Mouse (Mus musculus) layer of hippocampus, adult 9-10 months (tissue): Measurements from ENCODE around the gene C8g.
A peak's percentile ranks its signal among the peaks of the same experiment; 100 is the strongest.

Source experiments
- DNase-seq: peaks from one replicate; pipeline ENCODE4 v3.0.0; 2022; ENCODE audit warnings: low spot score

Gene C8g

DNA sequence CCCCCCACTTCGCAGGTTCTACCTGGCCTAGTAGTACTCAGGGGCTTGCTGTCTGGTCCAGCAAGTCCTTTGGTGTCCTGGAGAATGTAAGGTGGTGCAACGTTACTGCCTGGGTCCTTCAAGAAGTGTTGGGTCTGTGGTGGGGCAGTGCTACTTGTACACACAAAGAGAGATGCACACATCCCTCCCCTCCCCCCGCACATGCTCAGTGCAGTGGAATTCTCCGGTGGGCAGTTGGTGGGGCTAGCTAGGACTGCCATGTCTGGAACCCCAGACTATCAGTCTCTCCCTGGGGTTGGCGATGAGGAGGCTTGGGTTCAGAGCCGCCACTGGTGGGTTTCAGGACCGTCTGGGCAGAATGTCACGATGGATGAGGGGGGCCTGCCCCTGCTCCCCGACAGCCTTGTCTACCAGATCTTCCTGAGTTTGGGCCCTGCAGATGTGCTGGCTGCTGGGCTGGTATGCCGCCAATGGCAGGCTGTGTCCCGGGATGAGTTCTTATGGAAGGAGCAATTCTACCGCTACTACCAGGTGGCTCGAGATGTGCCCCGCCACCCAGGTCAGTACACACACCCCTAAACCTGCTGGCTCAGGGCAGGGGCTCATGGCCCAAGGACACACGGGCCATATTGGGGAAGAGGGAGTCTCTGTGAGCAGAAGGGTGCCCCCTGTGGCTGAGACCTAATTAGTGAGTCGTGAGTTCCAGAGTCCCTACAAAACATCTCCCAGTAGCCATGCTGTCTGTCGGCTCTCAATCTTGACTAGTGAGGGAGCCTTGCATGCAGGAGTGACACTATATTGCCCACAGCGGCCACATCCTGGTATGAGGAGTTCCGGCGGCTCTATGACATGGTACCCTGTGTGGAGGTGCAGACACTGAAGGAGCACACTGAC, at the start of gene C8g:
Gene C8g, minus strand, starts transcription at position 127 of the 894 bp plus-strand sequence.
- DNase-seq: no peak

DNA sequence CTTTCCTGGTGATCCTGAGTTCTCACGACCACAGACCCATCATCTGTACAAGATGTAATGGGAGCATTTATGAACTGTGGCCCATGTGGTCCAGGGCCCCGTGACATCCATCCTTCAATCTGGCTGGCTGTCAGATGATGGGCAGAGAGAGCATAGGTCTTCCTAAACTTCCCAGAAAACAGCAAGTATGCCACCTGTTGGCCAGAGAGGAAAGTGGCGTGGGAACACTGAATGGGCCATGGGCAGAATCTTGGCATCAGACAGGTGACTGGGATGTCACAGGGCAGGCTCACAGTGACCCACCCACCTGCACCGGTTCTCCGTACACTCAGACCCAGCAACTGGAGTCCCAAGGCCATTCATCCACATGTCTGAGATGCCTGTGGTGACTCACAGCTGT, 49.7 kb upstream of the C8g start:
- no peak for DNase-seq

DNA sequence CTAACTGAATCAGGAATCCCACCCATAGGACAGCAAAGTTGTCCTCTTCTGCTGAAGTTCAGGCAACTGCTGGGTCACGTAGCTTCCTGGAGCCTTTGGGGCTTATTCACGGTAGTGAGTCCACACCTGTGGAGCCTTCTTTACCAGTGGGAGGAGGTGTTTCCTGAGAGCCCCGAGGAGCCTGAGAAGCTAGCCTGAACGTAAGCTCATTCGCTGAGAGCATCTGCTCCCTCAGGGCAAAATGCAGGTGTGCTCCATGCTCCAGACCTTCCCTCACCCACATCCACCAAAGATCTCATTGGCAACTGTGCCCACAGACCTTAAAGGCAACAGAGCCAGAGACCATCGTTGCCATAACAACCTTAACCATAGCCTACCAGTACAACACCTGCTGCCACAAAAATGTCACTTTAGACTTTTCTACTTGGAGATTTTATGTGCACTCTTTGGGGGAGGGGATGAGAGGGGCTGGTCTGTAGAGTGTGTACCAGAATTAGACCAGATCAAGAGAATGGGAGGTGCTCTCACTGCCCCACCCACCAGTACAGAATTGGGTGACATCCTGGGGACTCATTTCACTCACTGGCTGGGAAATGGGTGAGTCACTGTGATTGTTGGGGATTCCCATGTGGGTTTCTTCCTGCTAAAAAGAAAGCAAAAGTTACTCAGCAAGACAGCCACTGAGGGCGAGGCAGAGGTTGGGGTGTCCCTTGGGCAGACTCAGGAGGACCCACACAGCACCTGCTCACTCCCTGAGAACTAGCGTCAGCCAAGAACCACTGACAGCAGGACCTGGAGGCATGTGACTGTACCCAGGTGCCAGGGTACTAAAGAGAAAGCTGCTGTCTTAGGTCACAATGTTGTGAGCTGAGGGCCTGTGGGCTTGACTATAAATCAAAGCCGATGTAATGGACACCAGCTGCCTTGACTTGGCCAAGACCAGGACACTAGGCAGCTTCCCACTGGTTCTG, 47.8 kb upstream of the C8g start:
- DNase-seq: no peak

DNA sequence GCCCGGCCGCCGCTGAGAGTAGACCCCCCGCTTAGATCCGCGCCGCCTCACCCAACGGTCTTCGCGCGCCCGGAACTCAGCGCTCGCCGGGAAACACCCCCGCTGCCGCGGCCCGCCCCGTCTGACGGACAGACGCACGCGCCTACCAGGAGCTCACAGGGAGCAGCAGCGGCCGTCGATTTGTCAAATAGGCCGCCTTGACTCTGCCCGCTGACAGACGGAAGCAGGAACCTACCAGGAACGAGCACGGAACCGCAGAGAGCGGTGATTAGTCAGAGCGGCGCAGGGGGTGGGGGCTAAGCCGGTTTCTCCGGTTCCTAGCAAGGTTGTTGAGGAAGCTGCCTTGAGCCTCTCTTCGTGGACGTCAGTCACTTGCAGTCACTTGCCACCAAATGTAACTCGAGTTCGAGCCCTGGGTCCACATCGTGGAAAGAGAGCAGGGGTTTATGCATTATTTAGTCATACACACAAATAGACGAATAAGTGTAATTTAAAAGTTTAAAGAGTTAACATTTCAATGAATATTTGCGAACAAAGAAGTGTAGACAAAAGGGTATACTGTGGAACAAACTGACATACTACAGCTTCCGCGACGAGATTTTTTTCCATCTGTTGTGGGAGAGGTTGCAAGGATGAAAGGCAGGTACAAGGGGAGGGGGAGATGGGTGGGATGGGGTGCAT, 45.4 kb upstream of the C8g start, which contains the start of gene Traf2:
Gene Traf2, minus strand, starts transcription at position 130 of the 681 bp plus-strand sequence.
- peak; percentile 95 for DNase-seq

DNA sequence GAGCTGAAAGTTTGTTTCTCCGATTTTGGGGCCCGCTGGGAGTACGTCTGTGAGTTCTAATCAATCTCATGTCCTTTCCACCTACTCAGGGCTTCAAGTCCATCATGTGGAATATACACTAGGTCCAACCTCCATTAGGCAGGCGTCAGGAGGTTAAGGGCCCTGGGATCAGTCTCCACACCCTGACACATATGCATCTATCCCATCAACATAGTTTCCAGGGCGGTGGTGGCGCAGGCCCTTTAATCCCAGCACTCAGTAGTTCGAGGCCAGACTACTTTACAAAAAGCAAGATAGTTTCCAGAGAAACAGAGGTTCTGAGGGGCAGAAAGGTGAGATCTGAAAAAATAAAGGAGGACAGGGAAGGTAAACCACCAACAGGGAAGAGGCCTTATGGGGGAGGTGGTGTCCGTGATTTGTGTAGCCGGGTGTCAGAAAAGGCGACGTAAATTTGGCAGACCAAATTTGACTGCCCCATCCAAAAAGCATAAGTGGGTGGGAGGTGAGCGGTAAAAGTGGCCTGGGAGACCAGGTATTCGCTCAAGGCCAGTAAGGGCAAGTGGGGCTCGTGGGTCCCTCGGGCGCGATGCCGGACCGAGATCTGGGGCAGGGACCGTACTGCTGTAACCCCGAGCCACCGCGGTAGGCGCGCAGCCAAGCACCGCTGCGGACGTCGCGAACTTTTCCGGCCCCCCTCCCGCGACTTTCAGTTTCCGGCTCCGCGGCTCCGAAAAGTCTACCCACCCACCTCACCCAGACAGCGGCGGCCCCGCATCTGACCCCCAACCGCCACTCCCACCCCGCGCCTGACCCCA, 44.7 kb upstream of the C8g start:
- no peak for DNase-seq

DNA sequence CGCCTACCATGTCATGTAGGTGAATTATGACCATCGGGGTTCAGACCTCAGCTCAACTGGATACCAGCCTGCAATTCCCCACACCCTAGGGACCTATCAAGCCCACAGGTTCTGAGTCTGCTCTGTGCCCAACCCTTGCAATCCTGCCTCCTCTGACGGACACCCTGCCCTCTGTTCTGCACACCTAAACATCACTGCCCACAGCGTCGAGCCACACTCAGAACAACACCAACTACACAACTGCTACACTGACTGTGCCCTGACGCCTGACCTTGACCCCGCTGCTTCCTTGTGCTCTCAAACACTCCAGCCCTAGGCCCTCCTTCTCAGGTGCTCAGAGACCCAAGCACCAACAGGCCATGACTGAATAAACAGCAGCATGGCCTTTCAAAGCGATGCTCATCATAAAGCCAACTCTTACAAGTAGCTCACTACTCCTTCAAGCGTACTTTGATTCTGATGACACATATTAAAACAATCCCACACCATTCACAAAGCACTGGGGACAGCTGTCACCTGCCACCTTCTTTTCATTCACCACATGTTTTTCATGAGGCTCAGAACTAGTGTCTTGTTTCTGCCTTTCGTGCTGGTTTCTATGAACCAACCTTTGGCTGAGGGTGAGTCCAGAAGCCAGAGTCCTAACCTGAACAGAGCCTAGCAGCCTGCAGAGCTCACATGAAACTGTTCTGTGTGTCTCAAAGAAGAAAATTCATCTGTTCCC, 40.3 kb upstream of the C8g start:
- DNase-seq: no peak

DNA sequence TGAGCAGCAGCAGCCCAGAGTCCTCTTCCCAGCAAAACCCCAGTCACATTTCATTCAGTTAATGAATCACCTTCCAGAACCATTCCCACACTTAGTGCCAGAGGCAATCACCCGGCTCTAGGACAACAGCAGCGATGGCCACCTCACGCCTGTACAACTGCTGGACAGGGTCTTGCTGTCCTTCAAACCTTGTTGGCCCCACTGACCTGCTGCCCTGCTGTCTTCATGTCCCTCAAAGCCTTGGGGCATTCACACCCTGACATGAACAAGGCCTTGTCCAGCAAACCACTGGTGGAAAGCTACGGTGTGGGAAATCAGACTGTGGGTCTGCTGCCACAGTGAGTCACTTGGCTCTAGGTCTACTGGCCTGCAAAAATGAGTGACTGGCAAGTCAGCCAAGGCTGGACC, 39.0 kb upstream of the C8g start:
- no peak for DNase-seq

DNA sequence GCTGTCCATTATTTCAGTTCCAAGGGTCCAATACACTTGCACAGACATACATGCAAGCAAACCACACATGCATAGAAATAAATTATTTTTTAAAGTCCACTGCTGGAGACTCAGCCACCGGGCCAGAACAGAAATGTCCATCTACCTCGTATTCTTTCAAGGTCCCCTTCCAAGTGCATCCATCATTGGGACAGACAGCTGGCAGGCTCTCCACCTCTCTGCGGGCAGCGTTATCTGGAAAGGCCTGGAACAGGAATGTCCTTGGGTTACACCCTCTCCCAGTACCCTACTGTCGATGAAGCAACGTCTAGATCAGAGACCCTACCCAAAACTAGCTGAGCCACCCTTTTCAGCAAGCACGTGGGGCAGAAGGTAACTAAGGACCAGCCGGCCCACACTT, 35.0 kb upstream of the C8g start:
- DNase-seq: no peak

DNA sequence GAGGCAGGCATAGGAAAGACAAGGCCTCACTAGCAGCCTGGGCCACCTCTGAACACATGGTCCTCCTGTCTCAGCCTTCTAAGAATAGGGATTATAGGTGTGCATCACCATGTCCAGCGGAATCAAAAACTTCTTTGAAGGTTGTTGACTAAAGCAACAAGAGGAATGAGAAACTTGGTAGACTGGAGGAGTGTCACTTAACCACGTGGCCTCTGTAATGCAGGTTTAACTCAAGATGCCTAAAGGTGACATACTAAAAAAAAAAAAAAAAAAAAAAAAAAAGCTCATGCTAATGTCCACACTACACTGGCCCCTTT, 33.3 kb upstream of the C8g start:
- DNase-seq: no peak

DNA sequence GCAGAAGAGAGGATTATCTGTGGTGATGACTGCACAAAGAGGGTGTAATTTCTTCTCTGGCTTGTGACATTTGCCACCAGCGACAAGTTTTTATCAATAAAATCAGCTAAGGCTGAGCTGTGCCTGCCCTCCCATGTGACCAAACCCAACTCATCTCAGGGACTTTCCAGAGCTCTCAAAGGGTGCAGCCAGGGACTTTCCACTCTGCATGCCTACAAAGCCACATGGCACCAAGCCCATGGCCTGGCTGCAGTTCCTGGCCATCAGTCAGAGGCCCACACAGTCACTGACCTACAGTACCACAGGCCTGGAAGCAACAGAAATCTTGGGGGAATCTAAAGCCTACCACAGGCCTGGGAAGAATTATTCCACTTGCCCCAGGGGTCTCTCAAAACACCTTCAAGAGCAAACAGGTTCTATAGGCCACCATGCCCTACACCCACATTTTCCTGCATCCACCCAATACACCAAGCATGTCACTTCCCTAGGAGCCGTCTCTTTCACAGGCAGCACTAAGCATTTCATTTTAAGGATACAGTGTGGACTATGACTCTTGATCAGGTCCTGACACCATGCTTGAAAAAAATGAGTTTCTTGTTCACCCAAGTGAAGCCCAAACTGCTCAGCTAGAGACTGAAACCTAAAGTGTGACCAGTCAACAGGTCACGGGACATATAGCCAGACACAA, 32.8 kb upstream of the C8g start:
- no peak for DNase-seq

DNA sequence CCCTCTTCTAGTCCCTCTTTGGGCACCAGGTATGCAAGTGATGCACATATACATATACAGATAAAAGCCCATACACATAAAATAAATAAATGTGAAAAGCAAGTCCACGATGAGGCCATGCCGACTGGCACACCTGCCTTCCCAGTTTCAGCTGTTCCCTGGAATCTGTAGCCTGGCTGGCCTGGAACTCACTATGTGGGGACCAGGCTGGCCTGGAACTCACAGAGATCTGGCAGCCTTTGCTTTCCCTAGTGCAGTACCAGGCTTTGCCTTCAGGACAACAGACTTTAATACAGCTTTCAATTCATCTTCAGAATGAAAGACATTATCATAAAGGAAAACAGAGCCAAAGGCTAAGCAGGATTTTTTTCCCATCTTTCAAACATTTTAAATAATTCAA, 32.2 kb upstream of the C8g start:
- no peak for DNase-seq

DNA sequence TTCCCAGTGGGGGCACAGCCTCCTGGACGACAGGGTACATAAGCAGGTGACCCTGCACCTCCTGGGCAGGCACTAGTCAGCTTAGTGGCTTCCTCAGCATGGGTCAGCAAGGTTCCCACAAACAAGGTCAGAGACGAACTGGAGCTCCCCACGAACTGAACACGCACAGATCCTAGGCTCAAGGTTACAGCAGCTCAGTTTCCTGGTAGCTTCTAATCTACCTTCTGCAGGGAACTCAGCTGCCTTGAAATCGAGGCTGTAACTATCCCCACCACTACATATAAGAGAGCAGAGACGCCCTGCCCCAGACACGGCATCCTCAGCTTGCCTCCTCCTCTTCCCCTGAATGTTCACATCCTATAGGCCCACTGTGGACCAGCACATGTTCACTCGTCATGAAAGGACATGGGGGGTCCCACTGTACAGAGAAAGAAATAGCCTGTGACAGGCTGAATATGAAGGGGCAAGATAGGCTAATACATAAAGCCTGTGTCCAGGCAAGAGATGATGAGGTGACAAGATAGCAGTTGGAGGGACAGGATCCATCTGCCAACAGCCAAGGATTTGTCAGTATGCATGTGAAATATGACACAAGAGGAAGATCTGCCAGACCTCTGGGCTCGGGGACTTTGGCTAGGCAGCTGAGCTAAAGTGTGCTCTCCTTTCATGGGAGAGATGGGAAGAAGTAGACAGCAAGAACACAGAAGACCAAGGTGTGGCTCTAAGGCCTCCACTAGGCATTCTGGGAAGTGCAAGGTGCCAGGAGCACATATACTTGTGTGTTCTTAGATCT, 25.2 kb upstream of the C8g start:
- DNase-seq: no peak

DNA sequence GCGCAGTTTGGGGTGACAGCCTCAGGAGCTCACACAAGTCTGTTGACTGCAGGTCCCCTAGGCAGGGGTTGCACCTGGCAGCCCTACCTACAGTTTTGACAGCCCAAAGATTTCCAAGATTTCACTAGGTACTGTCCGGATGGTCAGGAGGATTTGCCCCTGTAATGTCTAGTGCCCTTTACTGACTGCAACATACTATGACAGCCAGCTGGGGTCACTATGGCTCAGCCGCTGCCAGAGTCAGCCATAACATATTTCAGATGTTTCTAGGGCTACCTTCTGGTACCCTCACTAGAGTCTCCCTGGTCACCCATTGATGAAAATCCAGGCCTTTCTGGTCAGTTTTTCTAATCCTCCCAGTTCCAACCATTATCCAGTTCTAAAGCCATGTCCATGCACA, 8.4 kb upstream of the C8g start:
- no peak for DNase-seq

DNA sequence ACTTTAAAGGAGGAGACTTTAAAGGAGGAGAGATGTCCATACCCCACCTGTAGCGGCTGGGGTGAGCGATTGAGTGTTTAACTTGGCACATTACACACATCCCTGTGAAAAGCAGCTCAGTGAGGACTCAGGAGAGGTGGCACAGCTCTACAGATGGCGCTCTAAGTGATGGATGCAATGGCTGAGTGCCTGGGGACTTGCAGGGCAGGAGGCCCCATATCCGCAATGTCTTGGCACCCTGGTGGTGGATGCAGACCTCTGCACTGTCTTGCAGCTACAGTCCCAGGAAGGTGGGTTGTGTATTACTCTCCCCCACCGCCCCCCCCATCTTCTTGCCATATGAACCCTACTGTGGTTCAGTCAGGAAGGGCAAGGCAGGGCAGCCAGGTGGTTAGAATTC, 5.4 kb upstream of the C8g start:
- DNase-seq: no peak

DNA sequence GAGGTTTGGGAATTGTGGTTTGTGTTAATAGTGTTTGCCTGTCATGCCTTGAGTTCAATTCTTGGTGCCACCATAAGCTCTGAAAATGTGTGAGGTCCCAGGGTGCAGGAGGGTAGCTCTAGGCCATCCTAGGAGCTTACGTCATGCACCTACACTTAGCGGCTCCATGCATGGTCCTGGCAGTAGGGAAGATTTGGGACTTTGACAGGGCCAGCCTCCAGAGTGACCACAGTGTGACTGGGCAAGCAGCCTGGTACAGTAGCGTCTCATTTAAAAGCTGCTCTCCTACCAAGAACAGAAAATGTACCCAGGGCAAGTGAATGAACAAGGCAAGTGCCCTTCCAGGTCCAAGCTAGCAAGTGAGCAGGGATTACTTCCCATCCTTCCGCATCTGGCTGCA, 4.3 kb upstream of the C8g start:
- DNase-seq: no peak

DNA sequence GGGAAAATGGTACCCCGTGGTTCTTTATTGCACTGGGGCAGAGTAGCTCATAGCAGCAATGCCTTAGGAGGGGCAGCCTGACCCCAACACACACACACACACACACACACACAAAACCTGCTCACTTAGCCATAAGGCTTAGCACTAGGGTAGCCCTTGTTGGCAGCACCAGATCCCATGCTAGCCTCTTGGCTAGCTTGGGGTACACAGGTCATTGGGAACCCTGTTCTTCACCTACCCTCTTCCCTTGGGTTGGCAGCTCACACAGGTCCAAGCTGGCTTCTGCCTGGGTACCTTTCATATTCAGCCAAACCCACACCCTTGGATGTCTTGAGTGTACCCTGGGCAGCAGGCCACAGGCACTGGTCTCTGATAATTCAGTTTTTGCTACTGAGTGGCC, 3.5 kb upstream of the C8g start:
- no peak for DNase-seq

DNA sequence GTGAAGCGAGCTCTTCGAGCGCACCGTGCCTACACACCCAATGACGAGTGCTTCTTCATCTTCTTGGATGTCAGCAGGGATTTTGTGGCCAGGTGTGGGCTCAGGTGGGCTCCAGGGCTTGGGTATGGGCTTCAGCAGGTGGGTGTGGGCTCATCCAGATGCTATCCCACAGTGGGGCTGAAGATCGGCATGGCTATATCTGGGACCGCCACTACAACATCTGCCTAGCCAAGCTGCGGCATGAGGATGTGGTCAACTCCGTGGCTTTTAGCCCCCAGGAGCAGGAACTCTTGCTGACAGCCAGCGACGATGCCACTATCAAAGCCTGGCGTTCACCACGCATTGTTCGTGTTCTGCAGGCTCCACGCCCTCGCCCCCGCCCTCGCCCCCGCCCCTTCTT, 3.0 kb upstream of the C8g start:
- DNase-seq: no peak

DNA sequence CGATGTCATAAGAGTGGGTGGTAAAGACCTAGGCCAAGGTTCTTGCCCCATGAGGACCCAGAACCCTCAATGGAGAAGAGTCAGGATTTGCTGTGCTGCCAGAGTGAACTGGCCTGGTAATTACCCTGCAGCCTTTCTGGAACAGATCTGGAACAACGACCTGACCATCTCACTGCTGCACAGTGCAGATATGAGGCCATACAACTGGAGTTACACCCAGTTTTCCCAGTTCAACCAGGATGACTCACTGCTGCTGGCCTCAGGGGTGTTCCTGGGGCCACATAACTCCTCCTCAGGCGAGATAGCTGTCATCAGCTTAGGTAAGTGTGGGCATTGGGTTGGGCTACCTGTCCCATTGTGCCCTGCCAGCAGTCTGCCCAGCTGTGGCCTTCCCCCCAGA, 1.2 kb upstream of the C8g start:
- no peak for DNase-seq

DNA sequence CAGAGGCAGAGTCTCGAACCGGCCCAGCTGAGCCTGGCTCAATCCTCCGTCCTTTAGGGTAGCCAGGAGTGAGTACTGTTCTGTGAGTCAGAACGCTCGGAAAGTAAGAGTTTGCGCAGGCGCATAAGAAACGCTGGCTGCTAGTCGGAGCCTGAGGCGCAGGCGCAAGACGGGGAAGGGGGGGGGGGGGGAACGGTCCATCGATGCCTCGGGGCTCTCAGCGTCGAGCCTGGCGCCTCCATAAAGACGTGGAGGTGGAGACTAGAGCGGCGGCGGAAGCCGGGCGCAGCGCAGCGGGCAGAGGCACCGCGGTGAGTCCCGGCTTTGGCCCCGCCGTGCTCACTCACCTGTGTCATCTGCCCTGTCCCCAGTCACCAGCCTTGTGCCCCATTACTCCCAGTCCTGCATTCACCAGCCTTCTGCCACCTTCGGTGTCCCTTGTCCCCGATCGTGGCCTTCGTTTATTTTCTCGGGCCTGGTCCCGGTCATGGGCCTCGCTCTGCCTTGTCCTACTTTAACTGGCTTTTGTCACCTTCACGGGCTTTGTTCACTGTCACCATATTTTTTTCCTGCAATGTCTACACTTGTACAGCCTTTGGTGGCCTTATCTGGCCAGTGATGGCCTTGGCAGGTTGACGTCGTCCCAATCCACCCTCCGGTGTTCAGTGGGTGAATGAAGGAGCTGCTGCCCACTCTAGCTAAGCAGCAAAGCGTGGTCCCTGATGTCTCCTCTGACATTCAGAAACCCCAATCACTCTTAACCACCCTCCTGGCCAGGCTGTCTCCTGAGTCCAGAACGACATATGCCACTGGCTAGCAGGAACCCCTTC, 728 bp downstream of the C8g start, which contains the start of gene Fbxw5:
Gene Fbxw5, plus strand, starts transcription at position 175 of the 830 bp plus-strand sequence.
- peak; percentile 40 for DNase-seq
